Mouse (Mus musculus): Measurements from ENCODE around the gene Cic.
"Not testable (repeated sequence)": the region's sequence is repeated elsewhere in the genome, so short reads cannot be mapped to it uniquely, and the experiment has no call there.

Cic gene

GRCm38 (mm10) chr7:25244562-25245369 is 22.7 kb upstream of the Cic start:
- DNase-seq (ENCODE audit: low spot score): no peak

- no peak for DNase-seq (ENCODE audit: low spot score)
These were observed 21.3 kb upstream of the Cic start for GRCm38 (mm10) chr7:25246079-25246758.

GRCm38 (mm10) chr7:25246759-25247137 is 20.8 kb upstream of the Cic start:
- no peak for DNase-seq (ENCODE audit: low spot score)

GRCm38 (mm10) chr7:25247498-25247897 is 20.0 kb upstream of the Cic start:
- no peak for DNase-seq (ENCODE audit: low spot score)

GRCm38 (mm10) chr7:25248018-25248647 is 19.4 kb upstream of the Cic start:
- DNase-seq (ENCODE audit: low spot score): no peak

- DNase-seq (ENCODE audit: low spot score): peak; percentile 53
These were observed 18.6 kb upstream of the Cic start for GRCm38 (mm10) chr7:25248846-25249313.

GRCm38 (mm10) chr7:25249314-25250140 is 18.0 kb upstream of the Cic start:
- peak; percentile 85 for DNase-seq (ENCODE audit: low spot score)

GRCm38 (mm10) chr7:25250141-25250972 is 17.1 kb upstream of the Cic start, which contains the start of gene Erf:
Gene Erf (minus strand): TSS chr7:25250761.
- peak; percentile 95 for DNase-seq (ENCODE audit: low spot score)

GRCm38 (mm10) chr7:25251071-25251791 is 16.3 kb upstream of the Cic start:
- peak; percentile 65 for DNase-seq (ENCODE audit: low spot score)

- DNase-seq (ENCODE audit: low spot score): no peak
These were observed 15.7 kb upstream of the Cic start for GRCm38 (mm10) chr7:25251822-25252221.

- DNase-seq (ENCODE audit: low spot score): no peak
These were observed 5.6 kb upstream of the Cic start for GRCm38 (mm10) chr7:25261896-25262295.

GRCm38 (mm10) chr7:25263968-25264870 is 3.3 kb upstream of the Cic start:
- no peak for DNase-seq (ENCODE audit: low spot score)

- not testable (repeated sequence) for DNase-seq (ENCODE audit: low spot score)
These were observed 1.8 kb upstream of the Cic start for GRCm38 (mm10) chr7:25265743-25266142.

GRCm38 (mm10) chr7:25266180-25266962 is 1.1 kb upstream of the Cic start:
- DNase-seq (ENCODE audit: low spot score): no peak

GRCm38 (mm10) chr7:25267751-25268463 is 403 bp downstream of the Cic start:
- peak; percentile 99 for DNase-seq (ENCODE audit: low spot score)

GRCm38 (mm10) chr7:25268588-25268987 is 1.1 kb downstream of the Cic start:
- DNase-seq (ENCODE audit: low spot score): no peak

- DNase-seq (ENCODE audit: low spot score): no peak
These were observed 1.5 kb downstream of the Cic start for GRCm38 (mm10) chr7:25269029-25269428.
